Mouse (Mus musculus): Measurements from ENCODE around the gene Mpv17. TPM values are rescaled to one million over a fixed set of nuclear protein-coding genes. Genes with fewer than 3 reads are reported as not detected.

The Mpv17 gene
- 68.0 and 89.4 TPM in 2 replicates for polyA plus RNA-seq (2015; fragmentation: Nextera tagmentation; extraction: Ambion mirVana)

DNA sequence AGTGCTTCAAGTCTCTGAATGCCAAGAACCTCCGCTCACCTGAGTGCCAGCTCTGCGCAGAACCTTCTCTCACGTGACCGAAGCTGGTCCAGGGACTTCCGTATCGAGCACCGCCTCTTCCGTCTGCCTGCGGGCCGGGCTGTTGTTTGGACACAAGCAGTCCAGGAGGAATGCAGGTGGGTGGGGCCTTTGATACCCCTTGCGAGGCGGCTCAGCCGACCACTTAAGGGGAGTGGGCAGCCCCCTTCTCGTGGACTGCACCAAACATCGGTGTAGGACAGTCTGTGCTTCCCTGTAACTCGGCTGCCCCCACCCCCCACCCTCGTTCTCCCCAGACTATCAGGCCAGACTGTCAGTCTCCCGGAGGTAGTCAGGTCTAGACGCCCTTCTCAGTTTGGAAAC, at the start of gene Mpv17:
Gene Mpv17 (minus strand): TSS at position 100 of the 402 bp plus-strand sequence.
- Histone ChIP-seq H3K4me2 (peak within 1 kb of the TSS; percentile 95), H3K27me3 (replicated peaks) (no peaks in the 10 kb centered on the region), H3K4me1 (peaks cover 22% of the 10 kb centered on the region), H3K9ac (peak within 1 kb of the TSS; percentile 85), H3K27ac (replicated peaks) (peak within 1 kb of the TSS; percentile 70), H3K4me3 (peak within 1 kb of the TSS; percentile 78), H3K36me3 (peaks cover 51% of the 10 kb centered on the region), H3K9me3 (no peaks in the 10 kb centered on the region)
- peak; percentile 91 for ATAC-seq (ENCODE audit: extremely low read depth, insufficient number of reproducible peaks, low FRiP score, low TSS enrichment)
- under 1% methylated on average over 19 of the region's 19 CpGs for WGBS

DNA sequence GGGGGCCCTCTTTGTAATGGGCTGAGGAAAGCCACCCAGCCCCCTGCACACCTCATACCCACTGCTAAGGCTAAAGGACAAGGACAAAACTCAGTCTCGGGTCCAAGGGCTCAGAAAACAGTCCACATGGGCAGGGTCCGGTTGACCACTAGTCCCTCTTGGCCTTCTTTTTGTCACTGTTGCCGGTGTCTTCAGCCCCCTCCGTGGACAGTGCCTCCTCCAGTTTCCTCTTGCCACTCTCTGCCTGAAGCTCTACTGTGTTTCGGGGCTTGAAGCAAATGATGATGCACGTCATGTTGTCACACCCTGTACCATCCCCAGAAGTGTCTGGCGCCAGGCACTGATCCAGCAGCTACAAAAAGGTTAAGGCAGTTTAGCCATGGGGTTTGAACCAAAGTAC, 48.9 kb upstream of the Mpv17 start:
- Histone ChIP-seq H3K4me2 (peak overlapping the region; percentile 94), H3K27ac (replicated peaks) (peak overlapping the region; percentile 83), H3K4me1 (peaks cover 24% of the 10 kb centered on the region), H3K9ac (peak overlapping the region; percentile 84; the same call in 1 of the 2 replicates), H3K4me3 (peak overlapping the region; percentile 77), H3K27me3 (replicated peaks) (no peaks in the 10 kb centered on the region), H3K36me3 (peaks cover 82% of the 10 kb centered on the region), H3K9me3 (peaks cover 4% of the 10 kb centered on the region)
- ATAC-seq (ENCODE audit: extremely low read depth, insufficient number of reproducible peaks, low FRiP score, low TSS enrichment) = no peak
- WGBS = 81% methylated on average over 7 of the region's 7 CpGs

- H3K4me2 ChIP-seq = peak within 1 kb of the TSS; percentile 94
- peaks cover 24% of the 10 kb centered on the region for H3K4me1 ChIP-seq
- peak within 1 kb of the TSS; percentile 77 for H3K4me3 ChIP-seq
- peaks cover 4% of the 10 kb centered on the region for H3K9me3 ChIP-seq
- H3K27ac ChIP-seq (replicated peaks) = peak within 1 kb of the TSS; percentile 83
- H3K27me3 ChIP-seq (replicated peaks) = no peaks in the 10 kb centered on the region
- H3K9ac ChIP-seq = peak within 1 kb of the TSS; percentile 90
- WGBS = under 1% methylated on average over 53 of the region's 53 CpGs
- H3K36me3 ChIP-seq = peaks cover 82% of the 10 kb centered on the region
- ATAC-seq (ENCODE audit: extremely low read depth, insufficient number of reproducible peaks, low FRiP score, low TSS enrichment) = peak; percentile 91
Measured at GRCm38 (mm10) chr5:31201742-31202590, 47.9 kb upstream of the Mpv17 start, which contains the start of gene Zfp513. Gene Zfp513 (minus strand): TSS chr5:31202303.

DNA sequence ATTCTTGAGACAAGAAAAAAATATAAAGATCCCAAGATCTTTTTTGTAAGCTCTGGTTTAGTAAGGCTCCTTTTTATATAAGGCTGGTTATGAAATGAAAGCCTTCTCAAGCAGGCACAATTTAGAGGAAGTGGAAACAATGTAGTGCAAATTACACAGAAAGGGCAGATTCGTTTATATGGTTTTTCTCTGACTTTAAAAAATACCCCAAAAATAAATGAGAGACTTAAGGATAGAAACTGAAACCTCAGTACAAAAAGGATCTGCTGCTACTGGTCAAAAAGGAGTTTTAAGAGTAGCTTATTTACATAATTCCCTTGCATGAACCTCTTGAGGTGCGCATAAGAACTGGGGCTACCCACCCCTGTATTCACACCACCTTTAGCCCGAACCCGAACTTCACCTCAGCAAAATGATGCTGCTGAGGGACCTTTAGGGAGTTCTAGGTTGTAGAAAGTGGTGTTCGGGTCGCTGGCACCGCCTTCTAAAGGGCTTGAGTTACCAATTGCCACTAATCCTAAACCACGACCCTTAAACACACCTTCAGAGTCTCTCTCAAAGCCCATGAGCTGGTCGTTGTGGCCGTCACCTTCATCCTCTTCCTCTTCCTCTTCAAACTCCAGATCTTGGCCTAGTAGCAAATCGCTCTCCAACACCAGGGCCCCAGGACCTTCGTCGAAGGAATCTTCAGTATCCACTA, 47.1 kb upstream of the Mpv17 start:
- peaks cover 84% of the 10 kb centered on the region for H3K36me3 ChIP-seq
- 14% methylated on average over 13 of the region's 13 CpGs for WGBS
- H3K4me2 ChIP-seq = peak overlapping the region; percentile 94
- peak overlapping the region; percentile 79 for H3K27ac ChIP-seq (replicated peaks)
- ATAC-seq (ENCODE audit: extremely low read depth, insufficient number of reproducible peaks, low FRiP score, low TSS enrichment) = no peak
- H3K9ac ChIP-seq = peak overlapping the region; percentile 90
- peaks cover 4% of the 10 kb centered on the region for H3K9me3 ChIP-seq
- no peaks in the 10 kb centered on the region for H3K27me3 ChIP-seq (replicated peaks)
- H3K4me1 ChIP-seq = peaks cover 24% of the 10 kb centered on the region
- H3K4me3 ChIP-seq = peak overlapping the region; percentile 77

GRCm38 (mm10) chr5:31200327-31200768, 46.3 kb upstream of the Mpv17 start:
- 88% methylated on average over 27 of the region's 27 CpGs for whole genome bisulfite sequencing
- peak overlapping the region; percentile 90 for H3K9ac ChIP-seq
- peaks cover 24% of the 10 kb centered on the region for H3K4me1 ChIP-seq
- no peaks in the 10 kb centered on the region for H3K27me3 ChIP-seq (replicated peaks)
- peak overlapping the region; percentile 94 for H3K4me2 ChIP-seq
- peaks cover 4% of the 10 kb centered on the region for H3K9me3 ChIP-seq
- no peak overlapping the region for H3K27ac ChIP-seq (replicated peaks)
- H3K36me3 ChIP-seq = peaks cover 84% of the 10 kb centered on the region
- H3K4me3 ChIP-seq = peak overlapping the region; percentile 77; the same call in 1 of the 2 replicates
- ATAC-seq (ENCODE audit: extremely low read depth, insufficient number of reproducible peaks, low FRiP score, low TSS enrichment) = no peak

- Histone ChIP-seq H3K27me3 (replicated peaks) (no peaks in the 10 kb centered on the region), H3K9me3 (peaks cover 4% of the 10 kb centered on the region), H3K27ac (replicated peaks) (no peak overlapping the region), H3K36me3 (peaks cover 84% of the 10 kb centered on the region), H3K9ac (no peak overlapping the region), H3K4me3 (0 out of 2 replicates have a peak overlapping the region, but pooled peaks have one; percentile 77), H3K4me2 (no peak overlapping the region), H3K4me1 (peaks cover 24% of the 10 kb centered on the region)
- ATAC-seq (ENCODE audit: extremely low read depth, insufficient number of reproducible peaks, low FRiP score, low TSS enrichment) = no peak
- 85% methylated on average over 9 of the region's 9 CpGs for WGBS
Measured at GRCm38 (mm10) chr5:31199893-31200292, 45.8 kb upstream of the Mpv17 start.

GRCm38 (mm10) chr5:31199321-31199892, 45.4 kb upstream of the Mpv17 start:
- WGBS = 88% methylated on average over 19 of the region's 19 CpGs
- ATAC-seq (ENCODE audit: extremely low read depth, insufficient number of reproducible peaks, low FRiP score, low TSS enrichment) = no peak
- H3K4me3 ChIP-seq = no peak overlapping the region

GRCm38 (mm10) chr5:31198616-31199320, 44.7 kb upstream of the Mpv17 start:
- H3K27me3 ChIP-seq (replicated peaks) = no peaks in the 10 kb centered on the region

More at GRCm38 (mm10) chr5:31199321-31199892, 45.4 kb upstream of the Mpv17 start:
- Histone ChIP-seq H3K36me3 (peaks cover 84% of the 10 kb centered on the region), H3K9ac (no peak overlapping the region), H3K4me2 (no peak overlapping the region), H3K4me1 (peaks cover 28% of the 10 kb centered on the region), H3K27me3 (replicated peaks) (no peaks in the 10 kb centered on the region), H3K9me3 (peaks cover 4% of the 10 kb centered on the region), H3K27ac (replicated peaks) (no peak overlapping the region)

GRCm38 (mm10) chr5:31198170-31198569, 44.1 kb upstream of the Mpv17 start:
- no peak overlapping the region for H3K4me2 ChIP-seq
- no peak for ATAC-seq (ENCODE audit: extremely low read depth, insufficient number of reproducible peaks, low FRiP score, low TSS enrichment)
- no peak overlapping the region for H3K9ac ChIP-seq
- 0 out of 2 replicates have a peak overlapping the region, but pooled peaks have one; percentile 15 for H3K27ac ChIP-seq (replicated peaks)
- peaks cover 34% of the 10 kb centered on the region for H3K4me1 ChIP-seq
- peaks cover 73% of the 10 kb centered on the region for H3K36me3 ChIP-seq
- 76% methylated on average over 9 of the region's 9 CpGs for WGBS
- no peaks in the 10 kb centered on the region for H3K27me3 ChIP-seq (replicated peaks)
- H3K9me3 ChIP-seq = peaks cover 4% of the 10 kb centered on the region
- no peak overlapping the region for H3K4me3 ChIP-seq

More at GRCm38 (mm10) chr5:31198616-31199320, 44.7 kb upstream of the Mpv17 start:
- Histone ChIP-seq H3K4me2 (no peak overlapping the region), H3K9me3 (peaks cover 4% of the 10 kb centered on the region), H3K36me3 (peaks cover 79% of the 10 kb centered on the region), H3K9ac (no peak overlapping the region), H3K4me3 (no peak overlapping the region), H3K4me1 (peaks cover 34% of the 10 kb centered on the region), H3K27ac (replicated peaks) (no peak overlapping the region)
- ATAC-seq (ENCODE audit: extremely low read depth, insufficient number of reproducible peaks, low FRiP score, low TSS enrichment) = no peak
- 79% methylated on average over 5 of the region's 5 CpGs for WGBS

DNA sequence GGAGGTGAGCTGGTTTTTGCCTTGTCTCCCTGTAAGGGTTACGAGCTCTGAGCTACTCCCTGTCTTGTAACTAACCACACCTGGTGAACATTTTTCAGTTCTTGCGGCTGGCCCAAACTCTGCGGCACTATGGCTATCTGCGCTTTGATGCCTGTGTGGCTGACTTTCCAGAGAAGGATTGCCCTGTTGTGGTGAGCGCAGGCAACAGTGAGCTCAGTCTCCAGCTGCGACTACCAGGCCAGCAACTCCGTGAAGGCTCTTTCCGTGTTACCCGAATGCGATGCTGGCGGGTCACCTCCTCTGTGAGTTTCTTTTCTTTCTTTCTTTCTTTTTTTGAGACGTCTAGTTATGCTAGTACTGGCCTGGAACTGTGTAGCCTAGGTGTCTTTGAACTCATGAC, 43.0 kb upstream of the Mpv17 start:
- peaks cover 29% of the 10 kb centered on the region for H3K4me1 ChIP-seq
- ATAC-seq (ENCODE audit: extremely low read depth, insufficient number of reproducible peaks, low FRiP score, low TSS enrichment) = no peak
- 92% methylated on average over 12 of the region's 12 CpGs for WGBS

More for the DNA sequence above, 43.0 kb upstream of the Mpv17 start:
- H3K27me3 ChIP-seq (replicated peaks) = no peaks in the 10 kb centered on the region
- H3K36me3 ChIP-seq = peaks cover 64% of the 10 kb centered on the region
- no peak overlapping the region for H3K4me3 ChIP-seq
- no peak overlapping the region for H3K9ac ChIP-seq
- peaks cover 4% of the 10 kb centered on the region for H3K9me3 ChIP-seq
- no peak overlapping the region for H3K27ac ChIP-seq (replicated peaks)
- H3K4me2 ChIP-seq = no peak overlapping the region
